Mouse (Mus musculus): ENCODE data around the gene Slc13a4.

DNA sequence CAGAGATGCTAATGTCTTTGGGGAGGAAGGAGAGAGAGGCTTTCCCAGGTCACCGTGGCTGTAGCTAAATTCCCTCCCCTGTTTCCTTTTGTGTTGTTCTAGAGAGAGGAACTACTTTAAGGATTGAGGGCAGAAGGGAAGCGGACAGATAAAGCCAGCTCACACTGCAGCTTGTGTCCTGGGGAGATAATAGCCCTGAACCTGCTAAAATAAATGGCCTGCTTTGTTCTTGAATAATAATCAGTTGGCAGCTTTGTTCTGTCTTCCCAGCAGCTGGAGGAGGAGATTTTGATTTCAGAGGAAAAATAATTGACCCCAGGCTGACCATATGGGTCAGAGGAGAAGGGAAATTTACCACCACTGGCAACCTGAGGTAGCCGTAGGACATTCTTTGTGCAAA is 30.7 kb upstream of the Slc13a4 start:
- TF ChIP-seq CTCF (IDR thresholded peaks at IDR 0.05; ENCODE audit: insufficient read depth, low read depth, low read length), result no peak
- no peak for TF ChIP-seq POLR2A (IDR thresholded peaks at IDR 0.05; ENCODE audit: insufficient read depth, low read depth, low read length)

Measured in olfactory bulb, adult 2 months (tissue).